Mouse (Mus musculus) lung, embryonic 15.5 days (tissue): ENCODE results near the gene Ehd1. TPM values are rescaled to one million over a fixed set of nuclear protein-coding genes. Genes with fewer than 3 reads are reported as not detected.

Source experiments
- ATAC-seq: fragments of 200-750 bp; cut with Nextera tagmentation; 2 replicates; pipeline ENCODE4 v1.8.0; 2017; ENCODE audit warnings: moderate number of reproducible peaks, borderline replicate concordance; ENCODE audit not compliant: low FRiP score, low TSS enrichment; ENCODE audit errors: extremely low read depth
- H3K27ac ChIP-seq: fragments of 300-500 bp; sonication (generic); 2 replicates; pipeline ENCODE4 v1.5.1; 2015; ENCODE audit warnings: moderate library complexity, mild to moderate bottlenecking, inconsistent platforms
- H3K27me3 ChIP-seq: fragments of 300-500 bp; sonication (generic); 2 replicates; pipeline ENCODE4 v1.6.1; 2015; ENCODE audit warnings: inconsistent platforms
- H3K36me3 ChIP-seq: fragments of 300-500 bp; sonication (generic); 2 replicates; pipeline ENCODE4 v1.6.1; 2015; ENCODE audit warnings: inconsistent platforms
- H3K4me1 ChIP-seq: fragments of 300-500 bp; sonication (generic); 2 replicates; pipeline ENCODE4 v1.6.1; 2015; ENCODE audit warnings: inconsistent platforms
- H3K4me2 ChIP-seq: fragments of 300-500 bp; sonication (generic); 2 replicates; pipeline ENCODE4 v1.6.1; 2015; ENCODE audit warnings: inconsistent platforms, mild to moderate bottlenecking, moderate library complexity
- H3K4me3 ChIP-seq: fragments of 300-500 bp; sonication (generic); 2 replicates; pipeline ENCODE4 v1.5.1; 2015; ENCODE audit warnings: mild to moderate bottlenecking, inconsistent platforms
- H3K9ac ChIP-seq: fragments of 300-500 bp; sonication (generic); 2 replicates; pipeline ENCODE4 v1.6.1; 2015; ENCODE audit warnings: inconsistent platforms
- H3K9me3 ChIP-seq: fragments of 300-500 bp; sonication (generic); 2 replicates; pipeline ENCODE4 v1.6.1; 2016; ENCODE audit warnings: inconsistent platforms
- WGBS: fragments of 180-500 bp; shearing (Covaris S2); methylation state at CpG from one replicate; pipeline ENCODE4 v1.1.7; 2015; 5-methylcytosine and 5-hydroxymethylcytosine counted together
- polyA plus RNA-seq: library from polyadenylated mRNA; unstranded; fragments of >200 nt; fragmentation: Nextera tagmentation; extraction: Ambion mirVana; gene quantifications from 2 replicates; pipeline ENCODE4 v1.2.1, GENCODE M21; 2015

The Ehd1 gene
- polyA plus RNA-seq, 1 experiment from 2014 or later = 76.1 TPM

DNA sequence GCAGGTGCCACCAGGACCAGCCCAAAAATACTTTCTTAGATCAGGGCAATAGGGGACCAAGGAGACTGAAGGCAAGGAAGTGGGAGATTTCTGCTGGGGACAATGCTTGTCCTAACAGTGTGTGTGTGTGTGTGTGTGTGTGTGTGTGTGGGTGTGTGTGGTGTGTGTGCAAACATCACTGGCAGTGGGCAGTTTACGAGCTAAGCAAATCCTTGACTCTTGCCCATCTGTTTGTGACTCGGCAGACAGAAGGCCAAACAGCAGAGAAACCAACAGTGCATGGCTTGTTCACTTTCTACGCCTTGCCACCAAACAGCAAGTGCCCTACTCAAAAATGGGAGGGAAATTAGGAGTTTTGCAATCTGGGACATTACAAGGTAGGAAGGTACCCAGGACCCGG is 2.9 kb upstream of the Ehd1 start:
- no peak for ATAC-seq
- 78% methylated on average over 4 of the region's 4 CpGs for WGBS
- H3K4me1 ChIP-seq = peaks cover 23% of the 10 kb centered on the region
- no peak overlapping the region for H3K9ac ChIP-seq
- H3K4me2 ChIP-seq = no peak overlapping the region
- H3K4me3 ChIP-seq = no peak overlapping the region
- no peak overlapping the region for H3K27ac ChIP-seq
- H3K27me3 ChIP-seq = no peaks in the 10 kb centered on the region
- H3K36me3 ChIP-seq = no peaks in the 10 kb centered on the region
- no peaks in the 10 kb centered on the region for H3K9me3 ChIP-seq

GRCm38 (mm10) chr19:6273998-6274608 is 2.4 kb upstream of the Ehd1 start:
- Histone ChIP-seq H3K27ac (no peak overlapping the region), H3K27me3 (no peaks in the 10 kb centered on the region), H3K9ac (no peak overlapping the region), H3K36me3 (no peaks in the 10 kb centered on the region), H3K4me3 (no peak overlapping the region), H3K9me3 (no peaks in the 10 kb centered on the region), H3K4me2 (no peak overlapping the region), H3K4me1 (peaks cover 28% of the 10 kb centered on the region)
- 82% methylated on average over 13 of the region's 13 CpGs for WGBS
- no peak for ATAC-seq

- no peak for ATAC-seq
- peak overlapping the region; percentile 97 for H3K4me2 ChIP-seq
- peak overlapping the region; percentile 42 for H3K9ac ChIP-seq
- peaks cover 45% of the 10 kb centered on the region for H3K4me1 ChIP-seq
- peak overlapping the region; percentile 65 for H3K27ac ChIP-seq
- H3K36me3 ChIP-seq = peaks cover 10% of the 10 kb centered on the region
- H3K9me3 ChIP-seq = no peaks in the 10 kb centered on the region
- WGBS = 6% methylated on average over 15 of the region's 15 CpGs
- H3K27me3 ChIP-seq = no peaks in the 10 kb centered on the region
- peak overlapping the region; percentile 92 for H3K4me3 ChIP-seq
These were observed 660 bp upstream of the Ehd1 start for GRCm38 (mm10) chr19:6275740-6276389.

GRCm38 (mm10) chr19:6277661-6278438 is 1.3 kb downstream of the Ehd1 start:
- ATAC-seq = peak; percentile 52
- H3K4me3 ChIP-seq = peak overlapping the region; percentile 92
- peaks cover 30% of the 10 kb centered on the region for H3K36me3 ChIP-seq
- H3K9ac ChIP-seq = peak overlapping the region; percentile 77
- H3K9me3 ChIP-seq = no peaks in the 10 kb centered on the region
- peaks cover 45% of the 10 kb centered on the region for H3K4me1 ChIP-seq
- WGBS = 1% methylated on average over 10 of the region's 10 CpGs
- H3K27me3 ChIP-seq = no peaks in the 10 kb centered on the region
- H3K4me2 ChIP-seq = peak overlapping the region; percentile 97
- peak overlapping the region; percentile 88 for H3K27ac ChIP-seq

DNA sequence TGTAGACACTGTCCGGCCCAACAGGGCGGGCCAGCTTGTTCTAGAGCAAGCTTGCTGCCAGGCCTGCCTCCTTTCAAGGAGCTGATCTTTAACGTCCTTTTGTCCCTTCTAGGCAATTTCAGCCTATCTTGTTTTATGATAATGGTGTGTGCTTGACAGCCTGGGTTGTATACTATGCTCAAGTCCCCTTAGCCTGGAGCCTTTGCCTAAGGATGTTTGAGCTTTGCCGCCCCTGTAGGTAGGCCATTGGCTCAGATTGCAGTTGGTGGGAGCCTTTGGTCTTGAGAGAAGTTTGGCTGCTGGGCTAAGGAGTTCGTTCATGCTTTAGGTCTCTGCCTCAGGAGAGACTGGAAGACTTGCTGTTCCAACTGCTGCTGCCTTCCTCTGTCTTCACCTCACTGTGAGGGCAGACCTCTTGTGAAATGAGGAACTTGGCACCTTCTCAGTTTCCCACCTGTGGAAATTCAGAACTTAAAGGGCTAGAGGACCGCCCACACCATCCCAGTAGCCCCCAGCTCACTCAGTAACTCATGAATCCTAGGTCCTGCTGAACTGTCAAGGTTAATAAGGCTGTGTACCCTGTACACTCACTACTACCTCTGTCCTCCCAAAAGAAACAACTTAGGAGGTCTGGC is 2.0 kb downstream of the Ehd1 start:
- H3K27ac ChIP-seq = peak overlapping the region; percentile 88
- peak overlapping the region; percentile 97 for H3K4me2 ChIP-seq
- WGBS = 19% methylated on average over 6 of the region's 6 CpGs
- peaks cover 45% of the 10 kb centered on the region for H3K4me1 ChIP-seq
- H3K4me3 ChIP-seq = peak overlapping the region; percentile 92
- peak overlapping the region; percentile 77 for H3K9ac ChIP-seq
- ATAC-seq = no peak
- no peaks in the 10 kb centered on the region for H3K27me3 ChIP-seq
- H3K9me3 ChIP-seq = no peaks in the 10 kb centered on the region
- peaks cover 37% of the 10 kb centered on the region for H3K36me3 ChIP-seq

- Histone ChIP-seq H3K9ac (peak overlapping the region; percentile 77; the same call in 1 of the 2 replicates), H3K36me3 (peaks cover 46% of the 10 kb centered on the region), H3K4me2 (peak overlapping the region; percentile 97), H3K9me3 (no peaks in the 10 kb centered on the region), H3K4me3 (peak overlapping the region; percentile 92; the same call in 1 of the 2 replicates), H3K27ac (0 out of 2 replicates have a peak overlapping the region, but pooled peaks have one; percentile 3), H3K4me1 (peaks cover 47% of the 10 kb centered on the region), H3K27me3 (no peaks in the 10 kb centered on the region)
- ATAC-seq = no peak
- 90% methylated on average over 6 of the region's 6 CpGs for WGBS
These were observed 3.1 kb downstream of the Ehd1 start for GRCm38 (mm10) chr19:6279481-6280144.

GRCm38 (mm10) chr19:6280554-6280953 is 4.0 kb downstream of the Ehd1 start:
- 89% methylated on average over 7 of the region's 7 CpGs for WGBS
- ATAC-seq = no peak
- H3K9me3 ChIP-seq = no peaks in the 10 kb centered on the region
- H3K4me2 ChIP-seq = no peak overlapping the region
- H3K27me3 ChIP-seq = no peaks in the 10 kb centered on the region
- peaks cover 47% of the 10 kb centered on the region for H3K36me3 ChIP-seq
- H3K27ac ChIP-seq = no peak overlapping the region
- H3K4me1 ChIP-seq = peaks cover 52% of the 10 kb centered on the region
- no peak overlapping the region for H3K4me3 ChIP-seq
- no peak overlapping the region for H3K9ac ChIP-seq

DNA sequence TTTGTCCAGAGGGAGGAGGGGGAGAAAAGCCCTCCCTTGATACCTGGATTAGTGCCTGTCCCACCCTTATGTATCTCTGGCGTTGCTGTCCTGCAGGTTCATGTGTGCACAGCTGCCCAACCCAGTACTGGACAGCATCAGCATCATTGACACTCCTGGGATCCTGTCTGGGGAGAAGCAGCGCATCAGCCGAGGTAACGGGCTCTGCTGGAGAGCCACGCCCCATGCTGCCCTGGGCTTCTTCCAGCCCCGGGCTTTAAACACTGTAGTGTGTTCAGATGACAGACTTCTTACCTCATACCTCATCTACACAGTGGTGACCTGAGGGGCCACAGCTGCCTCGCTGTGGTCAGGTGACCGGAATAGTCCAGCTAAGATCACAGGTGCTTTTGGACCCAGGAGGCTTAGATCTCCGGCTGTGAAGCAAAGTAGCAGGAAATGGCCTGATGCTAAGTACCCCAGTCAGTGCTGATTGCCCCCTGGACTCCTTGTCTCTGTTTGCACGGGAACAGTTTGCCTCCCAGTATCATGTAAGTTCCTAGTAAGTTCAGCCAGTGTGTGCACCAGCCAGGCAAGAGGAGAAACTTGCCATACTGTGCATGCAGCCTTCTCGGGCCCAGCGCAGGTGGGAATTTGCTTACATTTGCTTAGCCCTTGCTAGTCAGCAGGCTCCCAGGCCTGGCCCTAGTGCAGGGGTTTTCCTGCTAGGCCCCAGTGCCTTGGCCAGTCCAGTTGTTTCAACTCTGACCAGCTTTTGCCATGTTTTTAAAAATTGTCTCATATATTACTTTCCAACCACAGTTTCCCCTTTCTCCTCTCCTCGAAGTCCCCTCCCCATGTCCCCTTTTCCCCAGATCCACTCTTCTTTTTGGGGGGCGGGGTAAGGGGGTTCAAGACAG is 4.8 kb downstream of the Ehd1 start:
- Histone ChIP-seq H3K4me2 (no peak overlapping the region), H3K27ac (no peak overlapping the region), H3K4me3 (no peak overlapping the region), H3K36me3 (peaks cover 50% of the 10 kb centered on the region), H3K27me3 (no peaks in the 10 kb centered on the region), H3K9ac (no peak overlapping the region), H3K4me1 (peaks cover 53% of the 10 kb centered on the region), H3K9me3 (no peaks in the 10 kb centered on the region)
- no peak for ATAC-seq
- WGBS = 76% methylated on average over 14 of the region's 14 CpGs

- H3K9me3 ChIP-seq = no peaks in the 10 kb centered on the region
- no peaks in the 10 kb centered on the region for H3K27me3 ChIP-seq
- no peak for ATAC-seq
- H3K9ac ChIP-seq = no peak overlapping the region
- H3K27ac ChIP-seq = no peak overlapping the region
- H3K4me3 ChIP-seq = no peak overlapping the region
- WGBS = 71% methylated on average over 5 of the region's 5 CpGs
- H3K36me3 ChIP-seq = peaks cover 52% of the 10 kb centered on the region
- peaks cover 63% of the 10 kb centered on the region for H3K4me1 ChIP-seq
- no peak overlapping the region for H3K4me2 ChIP-seq
These were observed 6.5 kb downstream of the Ehd1 start for GRCm38 (mm10) chr19:6283001-6283400.

DNA sequence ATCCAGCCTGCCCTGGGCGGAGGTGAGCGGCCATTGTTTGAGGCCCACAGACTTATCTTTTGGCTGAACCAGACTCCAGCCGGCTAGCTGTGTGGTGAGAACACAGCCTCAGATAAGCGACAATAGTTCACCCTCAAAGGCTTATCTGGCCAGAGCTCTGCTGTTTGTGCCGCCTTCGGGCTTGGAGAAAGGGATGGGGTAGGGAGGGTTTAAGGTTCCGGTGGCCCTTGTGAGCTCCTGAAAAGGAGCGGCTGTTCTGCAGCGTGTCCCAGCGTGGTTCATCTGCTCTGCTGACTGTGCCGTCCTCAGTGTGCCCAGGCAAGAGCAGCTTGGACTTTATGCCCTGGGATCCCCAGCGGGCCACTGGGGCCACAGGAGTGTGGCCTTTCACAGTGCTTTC is 8.0 kb downstream of the Ehd1 start:
- no peak overlapping the region for H3K4me2 ChIP-seq
- no peaks in the 10 kb centered on the region for H3K27me3 ChIP-seq
- no peak for ATAC-seq
- 68% methylated on average over 12 of the region's 12 CpGs for WGBS
- H3K4me3 ChIP-seq = no peak overlapping the region
- peaks cover 61% of the 10 kb centered on the region for H3K4me1 ChIP-seq
- H3K27ac ChIP-seq = no peak overlapping the region
- no peak overlapping the region for H3K9ac ChIP-seq
- no peaks in the 10 kb centered on the region for H3K9me3 ChIP-seq
- peaks cover 52% of the 10 kb centered on the region for H3K36me3 ChIP-seq
